Mouse (Mus musculus): Measurements from ENCODE around the gene Prkag3.

GRCm38 (mm10) chr1:74750683-74751082, 1.7 kb upstream of the Prkag3 start:
- no peak for TF ChIP-seq CTCF (IDR thresholded peaks at IDR 0.05; ENCODE audit: extremely low read depth, insufficient read depth, low read length)
- no peak for TF ChIP-seq POLR2A (IDR thresholded peaks at IDR 0.05; ENCODE audit: extremely low read depth, insufficient read depth, low read length)

Data from cortical plate, adult 2 months (tissue).